Mouse (Mus musculus) thymus, postnatal 4 days (tissue): ENCODE measurements at regions not wholly inside any gene's neighbourhood (a gene's known extent, or its start where the extent isn't known, plus 50 kb on each side); places are given as distances from the start of the nearest gene placed in this dataset.

Experiments used
- DNase-seq: peaks from one replicate; pipeline ENCODE4 v3.0.0; 2021

DNA sequence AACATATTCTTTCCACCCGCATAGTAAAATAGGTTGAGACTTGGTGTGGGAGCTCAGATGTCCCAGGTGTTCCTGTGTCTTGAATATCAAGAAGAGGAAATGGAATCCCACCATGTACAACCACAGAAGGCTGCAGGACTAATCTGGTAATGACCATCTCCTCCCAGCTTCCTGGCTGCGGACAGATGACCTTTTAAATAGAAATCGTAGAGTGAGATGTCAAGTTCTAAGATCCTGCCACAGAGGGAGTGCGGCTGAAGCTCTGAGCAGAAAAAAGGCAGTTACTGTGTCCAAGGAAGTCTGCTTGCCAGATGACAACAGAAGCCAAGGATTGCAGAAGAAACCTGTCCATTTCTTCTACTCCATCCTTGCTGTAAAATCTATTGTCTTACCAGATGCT is 629.0 kb upstream of the Tmem132c start:
- no peak for DNase-seq

DNA sequence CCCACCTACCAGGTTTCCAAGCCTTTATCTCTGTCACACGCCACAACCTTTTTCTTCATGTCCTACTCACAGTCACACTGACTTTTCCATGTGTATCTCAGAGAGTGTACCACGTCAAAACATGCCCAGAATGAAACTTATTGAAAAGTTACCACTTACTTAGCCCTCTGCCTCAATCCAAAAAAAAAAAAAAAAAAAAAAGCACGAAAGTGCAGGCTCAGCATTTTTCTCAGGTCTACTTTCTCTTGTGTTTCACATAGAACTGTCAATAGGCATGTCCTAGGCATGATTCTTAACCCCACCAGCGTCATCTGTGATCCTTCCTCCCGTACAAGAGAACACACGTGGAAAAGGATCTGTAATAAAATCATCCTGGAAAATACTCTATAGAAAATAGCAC is 619.1 kb upstream of the Tmem132c start:
- no peak for DNase-seq

DNA sequence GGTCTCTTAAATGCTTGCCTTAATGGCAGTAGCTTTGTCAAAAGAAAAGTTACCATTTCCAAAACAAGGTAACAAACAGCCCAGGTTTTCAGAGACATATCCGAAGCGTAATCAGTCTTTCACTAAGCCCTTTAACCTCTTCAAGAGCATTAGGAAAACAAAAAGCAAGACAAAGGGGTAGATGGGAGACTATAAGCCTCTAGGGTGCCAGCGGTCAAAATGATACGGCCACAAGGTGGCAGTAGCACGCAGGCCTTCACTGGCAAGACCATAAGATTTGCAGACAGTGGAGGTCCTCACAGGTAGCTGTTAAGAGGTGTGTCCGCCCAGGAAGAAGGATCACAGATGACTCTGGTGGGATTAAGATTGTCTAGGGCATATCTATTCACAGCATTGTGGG is 618.4 kb upstream of the Tmem132c start:
- DNase-seq: peak; percentile 8

DNA sequence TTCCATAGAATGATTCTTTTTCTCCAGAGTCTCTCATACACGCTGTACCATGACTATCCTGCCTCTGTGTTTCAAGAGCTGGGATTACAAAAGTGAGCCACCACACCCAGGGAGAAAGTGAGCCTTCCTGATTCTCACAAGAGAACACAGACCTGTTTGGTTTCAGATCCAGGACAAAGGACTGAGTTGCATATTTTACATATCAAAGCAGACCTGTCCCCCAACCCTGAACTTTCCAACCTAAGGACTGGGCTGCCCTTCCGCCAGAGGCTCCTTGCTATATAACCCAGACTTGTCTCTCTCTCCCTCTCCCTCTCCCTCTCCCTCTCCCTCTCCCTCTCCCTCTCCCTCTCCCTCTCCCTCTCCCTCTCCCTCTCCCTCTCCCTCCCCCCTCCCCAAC is 611.8 kb upstream of the Tmem132c start:
- DNase-seq: no peak

DNA sequence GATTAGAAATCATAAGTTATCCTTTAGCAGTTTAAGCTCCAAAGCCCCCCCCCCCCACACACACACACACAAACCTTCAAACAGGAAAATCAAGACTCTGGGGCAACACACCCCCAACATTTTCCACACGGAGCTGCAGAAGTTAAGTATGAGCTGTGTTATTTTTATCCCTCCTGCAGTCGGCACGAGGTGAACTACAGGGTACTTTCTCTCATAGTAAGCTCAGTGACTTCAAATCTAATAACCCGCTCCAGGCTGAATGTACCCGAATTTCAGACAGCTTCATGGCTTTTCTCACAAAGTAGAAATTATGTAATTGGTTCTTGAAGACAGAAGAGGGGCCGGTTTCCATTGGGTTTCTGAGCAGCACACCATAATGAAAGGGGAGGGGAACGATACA is 591.2 kb upstream of the Tmem132c start:
- DNase-seq: no peak

DNA sequence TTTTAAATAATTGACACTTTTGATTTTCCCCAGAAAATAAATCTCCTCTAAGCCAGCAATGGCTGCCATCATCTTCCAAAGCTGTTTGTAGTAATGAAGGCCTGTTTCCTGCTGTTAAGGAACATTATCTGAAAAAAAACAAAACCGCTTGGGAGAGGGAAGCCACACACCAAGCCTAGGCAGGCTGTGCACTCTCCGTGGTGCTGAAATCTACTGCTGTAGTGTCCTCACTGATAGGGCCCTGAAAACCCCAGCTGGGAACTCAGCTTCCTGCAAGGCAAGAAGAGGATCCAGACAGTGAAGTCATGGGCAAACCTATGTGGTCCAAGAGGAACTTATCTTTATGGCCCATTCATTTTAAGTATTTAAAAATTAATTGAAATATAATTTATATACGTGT is 590.2 kb upstream of the Tmem132c start:
- peak; percentile 5 for DNase-seq

DNA sequence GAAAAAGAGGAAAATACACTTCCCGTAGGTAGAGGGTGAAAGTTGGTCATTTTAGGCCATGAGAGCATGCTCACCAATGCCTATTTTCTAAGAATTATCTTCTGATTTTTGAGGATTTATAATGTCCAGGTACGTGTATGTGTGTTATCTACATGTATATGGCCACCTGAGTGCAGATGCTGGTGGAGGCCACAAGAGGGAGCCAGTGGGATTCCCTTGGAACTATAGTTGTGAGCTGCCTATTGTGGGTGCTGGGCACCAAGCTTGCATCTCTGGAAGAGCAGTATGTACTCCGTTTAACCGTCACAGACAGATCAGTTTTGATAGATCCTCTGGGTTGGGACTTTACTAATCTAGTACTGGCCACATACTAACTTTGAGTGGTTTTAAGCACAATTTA is 579.0 kb upstream of the Tmem132c start:
- DNase-seq: no peak

DNA sequence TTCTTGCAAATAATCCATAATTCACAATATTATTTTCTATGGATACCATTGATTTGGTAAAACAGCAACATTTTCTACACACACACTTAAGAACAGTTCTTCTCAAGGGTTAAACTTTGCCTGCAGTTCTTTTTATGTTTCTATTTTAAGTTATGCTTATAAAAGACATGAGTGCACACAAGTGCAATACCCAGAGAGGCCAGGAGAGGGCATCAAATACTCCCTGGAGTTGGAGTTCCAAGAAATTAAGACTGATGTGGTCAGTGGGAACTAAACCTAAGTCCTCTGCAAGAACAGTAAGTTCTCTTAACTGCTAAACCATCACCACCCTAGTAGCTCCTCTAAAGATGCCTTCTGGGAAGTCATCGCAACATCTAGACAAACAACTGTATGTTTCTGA is 570.5 kb upstream of the Tmem132c start:
- no peak for DNase-seq

DNA sequence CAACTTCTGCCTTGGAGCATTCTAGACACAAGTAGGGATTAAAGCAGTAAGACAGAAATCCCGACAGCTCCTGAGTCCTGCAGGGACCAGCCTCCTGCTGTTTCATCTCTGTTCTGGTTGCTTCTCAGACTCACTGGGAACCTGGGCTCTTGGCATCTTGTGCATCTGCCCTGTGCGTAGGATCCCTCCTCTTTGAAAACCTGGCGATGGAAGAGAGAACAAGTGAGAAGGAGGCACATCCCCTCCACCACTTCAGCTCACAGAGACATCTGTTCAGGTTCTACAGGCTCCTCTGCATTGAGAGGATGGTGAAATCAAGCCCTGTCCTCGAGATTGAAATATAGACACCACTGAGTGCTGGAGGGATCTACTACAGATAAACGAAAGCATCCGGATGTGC is 561.3 kb upstream of the Tmem132c start:
- DNase-seq: no peak

DNA sequence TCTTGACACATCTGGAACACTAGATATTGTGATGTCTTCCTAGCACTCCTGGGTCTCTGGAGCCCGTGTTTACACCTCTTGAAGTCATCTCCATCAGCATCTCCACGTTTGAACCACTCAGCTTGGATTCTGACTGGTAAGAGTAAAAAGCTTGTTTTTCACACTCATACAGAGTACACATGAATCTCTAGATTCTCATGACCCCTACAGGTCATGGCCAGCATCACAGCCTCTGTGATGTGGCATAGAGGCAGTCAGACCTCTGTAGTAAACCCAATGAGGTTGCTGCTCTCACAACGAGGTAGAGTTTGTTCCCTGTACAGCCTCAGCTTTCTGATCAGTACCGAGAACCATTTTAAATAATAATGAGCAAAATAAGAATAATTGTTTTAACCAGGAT is 542.3 kb upstream of the Tmem132c start:
- no peak for DNase-seq

DNA sequence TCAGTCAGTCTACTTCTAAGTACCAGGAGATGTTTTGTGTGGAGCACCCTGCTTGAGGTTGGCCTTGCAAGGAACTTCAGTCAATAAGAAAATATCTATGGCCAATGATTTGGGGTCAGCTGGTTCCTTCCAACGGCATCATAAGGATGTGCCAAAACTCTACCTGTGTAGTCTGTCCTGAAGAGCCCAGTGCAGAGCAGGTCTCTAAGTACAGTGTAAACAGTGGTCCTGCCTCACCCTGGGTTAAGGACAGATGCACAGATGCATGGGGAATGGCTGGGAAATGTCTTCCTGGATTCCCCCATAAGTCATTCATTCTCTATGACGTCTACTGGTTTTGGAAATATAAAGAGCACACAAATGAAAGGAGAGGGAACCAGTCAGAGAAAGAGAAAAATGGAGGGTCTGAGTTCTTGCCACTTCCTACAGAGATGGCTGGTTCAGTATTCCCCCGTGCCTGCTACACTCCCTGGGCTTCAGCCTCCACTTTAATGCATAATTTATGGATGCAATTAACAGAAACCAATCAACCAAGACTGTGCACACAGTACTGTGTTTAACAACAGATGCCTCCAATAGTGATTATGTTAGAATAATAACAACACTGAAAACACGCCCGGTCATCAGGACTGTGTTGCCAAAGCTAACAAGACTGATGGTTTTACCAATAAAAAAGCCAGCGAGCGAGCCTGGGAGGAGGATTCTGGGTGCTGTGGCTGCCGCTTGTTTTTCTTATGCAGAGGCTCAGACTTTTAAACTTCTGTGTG is 537.9 kb upstream of the Tmem132c start:
- no peak for DNase-seq

DNA sequence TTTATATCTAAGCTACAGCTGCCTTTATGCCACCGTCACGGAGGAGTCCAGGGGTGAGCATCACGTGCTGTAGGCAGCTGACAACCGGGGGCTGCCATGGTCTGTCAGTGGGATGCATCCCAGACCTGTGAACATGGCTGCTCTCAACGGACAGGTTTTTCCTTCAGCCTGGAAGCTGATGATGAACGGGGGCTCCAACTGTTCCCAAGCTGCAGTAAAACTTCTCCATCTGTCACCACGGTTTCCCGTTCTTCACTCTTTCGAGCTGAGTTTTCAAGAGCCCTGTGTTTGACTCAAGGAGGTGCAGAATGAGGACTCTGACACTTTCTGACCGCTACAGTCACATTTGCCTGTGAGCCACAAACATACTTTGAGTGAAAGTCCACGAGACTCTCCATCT is 535.7 kb upstream of the Tmem132c start:
- no peak for DNase-seq

DNA sequence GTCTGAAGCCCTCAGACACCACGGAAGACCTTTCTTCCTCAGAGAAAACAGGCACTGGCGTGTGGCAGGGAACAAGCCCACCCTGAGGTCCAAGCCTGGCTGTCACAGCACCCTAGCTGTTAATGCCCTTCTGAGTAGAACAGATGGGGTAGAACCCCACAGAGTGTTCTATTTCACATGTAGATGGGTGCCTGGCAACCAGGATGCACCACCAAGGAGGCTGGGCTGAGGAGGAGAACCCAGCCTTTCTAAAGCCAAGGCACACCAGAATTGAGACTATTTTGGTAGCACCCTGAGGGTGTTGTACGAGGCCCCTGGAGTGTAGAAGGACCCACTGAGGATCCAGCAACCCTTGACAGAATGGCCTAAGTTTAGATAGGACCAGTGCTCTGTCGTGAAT is 534.9 kb upstream of the Tmem132c start:
- no peak for DNase-seq

DNA sequence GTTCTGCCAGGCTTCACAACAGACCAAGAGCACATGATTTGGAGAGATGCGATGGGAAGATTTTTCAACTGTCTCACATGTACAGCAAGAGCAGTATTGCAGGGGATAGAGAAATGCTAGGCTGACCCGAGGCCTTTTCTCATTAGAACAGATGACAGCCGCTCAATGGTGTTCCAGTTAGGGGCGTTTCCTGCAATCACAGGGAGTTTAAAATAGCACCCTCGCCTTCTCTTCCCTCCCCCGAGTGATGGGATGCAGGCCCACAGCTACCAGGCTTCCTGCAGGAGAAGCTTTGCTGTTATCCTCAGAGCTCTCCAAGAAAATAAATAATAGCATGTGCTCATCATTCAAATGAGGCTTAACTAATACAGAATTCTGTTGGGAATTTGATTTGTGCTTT is 526.9 kb upstream of the Tmem132c start:
- no peak for DNase-seq

DNA sequence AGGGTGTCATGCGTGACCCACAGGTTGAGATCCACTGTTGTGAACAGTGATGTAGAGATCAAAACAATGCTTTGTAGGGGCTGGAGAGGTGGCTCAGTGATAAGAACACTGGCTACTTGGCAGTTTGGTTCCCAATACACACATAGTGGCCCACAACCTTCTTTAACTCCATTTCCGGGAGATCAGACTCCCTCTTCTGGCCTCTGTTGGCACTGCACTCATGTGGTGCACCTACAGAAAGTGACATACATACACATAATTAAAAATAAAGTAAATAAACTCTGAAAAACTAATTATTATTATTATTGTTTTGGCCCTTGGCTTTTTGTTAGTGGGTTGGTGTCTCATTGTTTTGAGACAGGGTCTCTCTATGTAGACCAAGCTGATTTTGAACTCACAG is 523.2 kb upstream of the Tmem132c start:
- DNase-seq: no peak

DNA sequence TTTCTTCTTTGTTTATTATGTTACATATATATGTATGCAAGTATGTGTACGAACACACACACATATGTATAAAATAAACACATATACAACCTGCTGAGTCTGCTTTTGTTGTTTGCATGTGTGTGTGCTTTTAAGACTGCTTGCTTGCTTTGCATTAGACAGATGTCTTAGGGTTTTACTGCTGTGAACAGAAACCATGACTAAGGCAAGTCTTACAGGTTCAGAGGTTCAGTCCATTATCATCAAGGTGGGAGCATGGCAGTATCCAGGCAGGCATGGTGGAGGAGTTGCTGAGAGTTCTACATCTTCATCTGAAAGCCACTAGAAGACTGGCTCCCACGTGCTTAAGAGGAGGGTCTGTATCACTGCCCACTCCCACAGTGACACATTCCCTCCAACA is 520.3 kb upstream of the Tmem132c start:
- DNase-seq: no peak

DNA sequence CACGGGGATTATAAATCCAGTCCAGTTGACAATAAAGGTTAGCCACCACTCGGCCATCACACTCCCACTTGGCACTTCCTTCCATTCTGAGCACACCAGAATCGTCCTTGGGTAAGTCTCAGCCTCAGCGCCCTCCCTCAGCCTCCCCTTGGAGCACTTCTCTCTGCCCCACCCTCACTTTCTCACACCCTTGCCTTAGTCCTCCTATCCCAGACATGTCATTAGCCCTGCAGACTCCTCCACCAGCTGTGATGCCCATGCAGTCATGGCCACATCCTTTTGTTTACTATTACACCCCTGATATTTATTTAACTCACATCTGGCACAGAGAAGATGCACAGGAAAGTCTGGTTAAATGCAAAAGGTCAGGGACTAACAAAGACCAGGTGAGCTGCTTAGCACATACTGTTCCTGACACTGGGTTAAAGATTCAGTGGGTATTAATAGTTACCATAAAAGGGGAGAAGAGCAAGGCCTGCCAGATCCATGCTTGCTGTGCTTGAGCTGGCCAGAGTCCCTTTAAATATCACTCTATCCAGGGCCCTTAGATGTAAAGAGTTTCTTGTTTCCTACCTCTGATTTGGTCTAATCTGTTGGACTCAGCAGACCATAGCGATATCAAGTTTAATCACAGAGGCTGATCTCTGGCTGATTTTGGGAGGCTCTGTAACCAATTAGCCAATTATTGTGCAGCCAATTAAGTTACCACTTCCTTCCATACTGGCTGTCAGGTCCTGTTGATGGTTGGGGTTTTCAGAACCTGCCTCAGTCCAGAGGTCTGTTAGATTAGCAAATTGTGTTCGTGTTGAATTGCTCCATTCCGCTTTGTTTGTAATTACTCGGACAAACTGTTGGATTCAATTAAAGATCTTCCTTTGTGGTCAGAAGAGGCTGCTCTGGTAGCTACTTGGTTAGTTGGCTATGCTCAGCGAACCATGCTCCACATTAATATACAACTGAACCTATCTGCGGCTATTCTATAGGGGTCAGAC is 518.0 kb upstream of the Tmem132c start:
- DNase-seq: no peak

DNA sequence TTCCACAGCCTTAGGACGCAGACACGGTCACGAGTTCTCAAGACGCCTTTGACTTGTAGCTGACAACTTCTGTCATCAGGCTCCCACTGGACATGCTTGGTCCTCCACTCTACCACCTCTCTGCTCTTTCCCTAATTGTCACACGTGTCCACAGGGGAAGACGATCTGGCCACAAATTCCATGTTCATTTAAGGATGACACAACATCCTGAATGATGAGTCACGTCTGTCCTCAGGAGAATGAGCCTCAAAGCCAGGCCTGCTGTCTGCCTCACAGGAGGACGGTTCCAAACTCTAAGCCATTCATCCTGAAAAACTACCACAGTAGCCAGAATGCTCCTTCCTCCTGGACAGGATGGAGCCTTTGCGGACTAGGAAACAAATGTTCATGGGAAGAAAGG is 517.3 kb upstream of the Tmem132c start:
- no peak for DNase-seq

DNA sequence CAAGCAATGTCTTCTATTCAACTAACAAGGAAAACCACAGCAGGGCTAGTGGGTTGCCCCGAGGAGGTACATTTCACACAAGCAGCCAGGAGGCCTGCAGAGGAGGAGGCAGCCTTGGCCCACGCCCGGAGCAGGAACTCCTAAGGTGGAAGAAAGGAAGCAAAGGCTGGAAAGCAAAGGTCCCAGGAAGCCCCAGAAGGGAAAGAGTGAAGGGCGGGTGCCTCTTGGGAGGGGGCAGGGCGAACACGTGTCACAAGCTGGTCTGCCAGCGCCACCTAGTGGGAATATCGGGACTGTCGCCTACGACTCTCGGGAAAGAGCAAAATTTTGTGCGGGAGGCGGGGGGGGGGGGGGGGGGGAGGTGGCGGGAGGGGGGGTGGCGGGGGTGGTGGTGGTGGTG is 508.1 kb upstream of the Tmem132c start:
- DNase-seq: peak; percentile 22

DNA sequence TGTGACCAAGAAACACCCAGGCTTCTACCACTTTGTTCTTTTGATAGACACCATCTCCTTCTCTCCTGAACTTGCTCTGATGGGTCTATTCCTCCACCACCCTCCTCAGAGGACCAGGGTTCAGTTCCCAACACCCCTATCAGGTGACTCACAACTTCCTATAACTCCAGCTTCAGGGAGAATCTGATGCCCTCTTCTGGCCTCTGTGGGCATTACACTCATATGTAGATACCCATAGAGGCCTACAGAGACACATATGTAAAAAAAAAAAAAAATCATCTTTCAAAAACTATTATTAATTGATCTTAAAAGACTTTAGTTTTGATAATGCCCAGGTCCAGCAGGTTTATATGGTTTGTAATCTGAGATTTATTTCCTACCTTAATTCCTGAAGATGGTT is 505.9 kb upstream of the Tmem132c start:
- DNase-seq: no peak

DNA sequence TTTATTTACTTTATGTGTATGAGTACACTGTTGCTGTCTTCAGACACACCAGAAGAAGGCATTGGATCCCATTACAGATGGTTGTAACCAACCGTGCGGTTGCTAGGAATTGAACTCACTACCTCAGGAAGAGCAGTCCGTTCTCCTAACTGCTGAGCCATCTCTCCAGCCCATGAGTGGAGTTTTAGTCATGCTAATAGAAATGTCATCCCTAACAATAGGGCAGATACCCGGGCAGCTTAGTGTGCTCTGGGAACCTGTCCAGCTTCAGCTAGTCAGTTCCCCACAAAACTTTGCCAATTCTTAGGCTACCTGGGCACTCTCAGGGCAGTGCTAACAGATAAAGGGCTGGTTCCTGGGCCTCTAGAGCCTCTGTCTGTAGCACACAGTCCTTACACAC is 503.9 kb upstream of the Tmem132c start:
- DNase-seq: no peak

DNA sequence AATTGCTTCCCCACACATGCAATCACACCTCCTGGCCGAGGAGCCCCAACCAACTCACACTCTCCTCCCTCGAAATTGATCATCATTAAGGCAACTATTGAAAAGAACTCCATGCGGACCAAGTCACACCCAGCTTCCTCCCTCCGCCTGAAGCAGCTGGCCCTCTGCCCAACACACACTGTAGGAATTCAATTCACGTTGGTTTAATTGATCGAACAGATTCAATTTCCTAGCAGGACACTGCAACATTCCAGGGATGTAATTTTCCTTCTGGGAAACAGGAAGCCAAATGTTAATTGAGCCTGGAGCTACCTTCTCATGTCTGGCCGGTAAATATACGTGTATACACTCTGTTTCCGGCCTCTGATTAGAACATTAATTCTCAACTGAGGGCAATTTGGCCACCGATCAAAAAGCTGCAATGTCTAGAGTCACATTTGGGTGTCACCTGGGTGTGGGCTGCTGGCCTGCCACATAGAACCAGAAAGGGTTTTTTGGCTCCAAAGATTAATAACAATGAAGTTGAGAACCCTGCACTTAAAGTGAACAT is 500.7 kb upstream of the Tmem132c start:
- no peak for DNase-seq

DNA sequence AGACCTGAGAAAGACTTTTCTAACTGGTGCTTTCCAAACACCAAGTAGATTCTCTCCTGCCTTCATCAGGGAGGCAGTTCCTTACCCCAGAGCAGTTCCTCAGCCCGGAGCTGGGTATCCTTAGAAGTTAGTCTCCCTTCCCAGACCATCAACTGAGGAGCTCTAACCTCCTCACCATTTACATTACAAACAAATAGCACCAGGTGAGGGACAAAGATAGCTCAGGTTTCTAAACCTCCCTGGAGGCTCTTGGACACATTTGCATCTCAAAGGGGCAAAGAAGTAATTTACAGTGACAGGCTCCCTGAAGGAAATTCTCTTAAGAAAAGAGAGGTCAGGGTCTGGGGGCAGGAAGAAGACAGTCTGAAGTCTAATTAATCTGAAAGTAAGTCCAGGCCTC is 486.5 kb upstream of the Tmem132c start:
- DNase-seq: no peak
